Mouse (Mus musculus) forebrain, embryonic 16.5 days (tissue): ENCODE measurements around the gene Glt6d1. TPM values are rescaled to one million over a fixed set of nuclear protein-coding genes. Genes with fewer than 3 reads are reported as not detected.

ENCODE experiments used
- ATAC-seq: fragments of 200-750 bp; cut with Nextera tagmentation; 2 replicates; pipeline ENCODE4 v1.8.0; 2017; ENCODE audit warnings: mild to moderate bottlenecking, moderate library complexity
- H3K27ac ChIP-seq: fragments of 300-500 bp; sonication (generic); 2 replicates; pipeline ENCODE4 v1.5.1; 2014; ENCODE audit warnings: low read length, control low read depth
- H3K27me3 ChIP-seq: fragments of 300-500 bp; sonication (generic); replicated peaks from 2 replicates; pipeline ENCODE4 v1.6.1; 2014; ENCODE audit warnings: low read length; ENCODE audit not compliant: control insufficient read depth, insufficient read depth
- H3K36me3 ChIP-seq: fragments of 300-500 bp; sonication (generic); 2 replicates; pipeline ENCODE4 v1.6.1; 2014; ENCODE audit not compliant: control insufficient read depth, insufficient read depth
- H3K4me1 ChIP-seq: fragments of 300-500 bp; sonication (generic); replicated peaks from 2 replicates; pipeline ENCODE4 v1.6.1; 2014; ENCODE audit warnings: low read length; ENCODE audit not compliant: control insufficient read depth, insufficient read depth
- H3K4me2 ChIP-seq: fragments of 300-500 bp; sonication (generic); 2 replicates; pipeline ENCODE4 v1.6.1; 2014; ENCODE audit warnings: mild to moderate bottlenecking, low read length, control low read depth
- H3K4me3 ChIP-seq: fragments of 300-500 bp; sonication (generic); replicated peaks from 2 replicates; pipeline ENCODE4 v1.5.1; 2014; ENCODE audit warnings: mild to moderate bottlenecking, low read length, control low read depth
- H3K9ac ChIP-seq: fragments of 300-500 bp; sonication (generic); replicated peaks from 2 replicates; pipeline ENCODE4 v1.6.1; 2014; ENCODE audit warnings: low read depth, low read length, control low read depth
- H3K9me3 ChIP-seq: fragments of 300-500 bp; sonication (generic); 2 replicates; pipeline ENCODE4 v1.6.1; 2016; ENCODE audit warnings: low read length; ENCODE audit not compliant: control insufficient read depth
- WGBS: fragments of 180-500 bp; shearing (Covaris S2); extraction: QIAGEN DNeasy Blood & Tissue Kit; methylation state at CpG from one replicate; pipeline ENCODE4 v1.1.7; 2014; 5-methylcytosine and 5-hydroxymethylcytosine counted together
- polyA plus RNA-seq: library from polyadenylated mRNA; unstranded; fragments of >200 nt; fragmentation: Nextera tagmentation; extraction: Ambion mirVana; gene quantifications from 2 replicates; pipeline ENCODE4 v1.2.1, GENCODE M21; 2015

Glt6d1 gene
- polyA plus RNA-seq, 1 experiment from 2014 or later: not detected

- WGBS: 6% methylated on average over 4 of the region's 4 CpGs
Observed at GRCm38 (mm10) chr2:25850330-25850729, 34.7 kb upstream of the Glt6d1 start.

DNA sequence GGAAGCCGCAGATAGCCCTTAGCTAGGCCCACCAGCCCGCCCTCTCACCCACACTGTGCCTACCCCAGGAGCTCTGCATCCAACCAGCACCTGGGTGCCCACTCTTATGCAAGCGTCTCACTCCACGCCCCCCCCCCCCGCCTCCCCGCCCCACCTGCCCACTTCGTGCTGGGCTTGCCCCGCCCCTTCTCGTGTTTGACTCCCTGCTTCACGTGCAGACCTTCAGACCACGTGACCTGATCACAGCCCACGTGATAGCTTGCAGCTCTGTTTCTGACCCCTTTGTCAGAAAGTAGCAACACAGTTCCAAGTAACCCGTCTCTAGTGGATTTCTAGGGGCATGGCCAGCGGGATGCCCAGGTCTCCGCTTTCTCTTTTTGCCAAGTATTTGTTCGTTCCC lies 31.6 kb upstream of the Glt6d1 start, which contains the start of gene Sohlh1:
Sohlh1 (minus strand) TSS at position 23 of the 400 bp plus-strand sequence.
- no peak within 1 kb of the TSS for H3K4me2 ChIP-seq
- no peak for ATAC-seq
- 82% methylated on average over 12 of the region's 16 CpGs for WGBS
- no peak within 1 kb of the TSS for H3K27ac ChIP-seq
- no peak within 1 kb of the TSS for H3K4me3 ChIP-seq
- H3K9me3 ChIP-seq: no peaks in the 10 kb centered on the region
- H3K9ac ChIP-seq: no peak within 1 kb of the TSS
- H3K4me1 ChIP-seq: peaks cover 5% of the 10 kb centered on the region
- H3K36me3 ChIP-seq: no peaks in the 10 kb centered on the region
- no peaks in the 10 kb centered on the region for H3K27me3 ChIP-seq

More at GRCm38 (mm10) chr2:25850330-25850729, 34.7 kb upstream of the Glt6d1 start:
- Histone ChIP-seq H3K27me3 (no peaks in the 10 kb centered on the region), H3K27ac (no peak overlapping the region), H3K9ac (no peak overlapping the region), H3K36me3 (no peaks in the 10 kb centered on the region), H3K9me3 (no peaks in the 10 kb centered on the region), H3K4me2 (no peak overlapping the region), H3K4me3 (no peak overlapping the region), H3K4me1 (no peaks in the 10 kb centered on the region)
- ATAC-seq: no peak

DNA sequence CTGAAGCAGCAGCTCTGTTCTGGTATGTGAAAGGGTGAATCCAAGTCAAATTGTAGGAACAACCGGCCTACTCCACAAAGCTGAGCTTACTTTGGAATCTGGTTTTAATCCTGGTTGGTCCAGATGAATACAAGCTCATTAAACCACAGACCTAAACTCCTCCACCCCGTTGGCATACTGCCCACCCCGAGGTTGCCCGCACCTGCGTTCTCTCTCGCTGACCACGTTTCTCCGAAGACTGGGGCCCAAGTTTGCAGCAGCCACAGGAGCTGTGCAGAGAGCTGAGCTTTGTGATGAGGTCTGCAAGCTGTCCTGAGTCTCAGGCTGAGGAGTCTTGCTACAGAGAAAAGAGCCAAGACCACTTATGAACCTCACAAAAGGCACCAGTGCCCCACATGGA lies 30.9 kb upstream of the Glt6d1 start:
- no peak overlapping the region for H3K4me2 ChIP-seq
- 55% methylated on average over 8 of the region's 8 CpGs for WGBS
- no peaks in the 10 kb centered on the region for H3K36me3 ChIP-seq
- H3K27ac ChIP-seq: no peak overlapping the region
- peaks cover 5% of the 10 kb centered on the region for H3K4me1 ChIP-seq
- no peaks in the 10 kb centered on the region for H3K9me3 ChIP-seq
- ATAC-seq: no peak
- no peak overlapping the region for H3K4me3 ChIP-seq
- H3K27me3 ChIP-seq: no peaks in the 10 kb centered on the region
- no peak overlapping the region for H3K9ac ChIP-seq

DNA sequence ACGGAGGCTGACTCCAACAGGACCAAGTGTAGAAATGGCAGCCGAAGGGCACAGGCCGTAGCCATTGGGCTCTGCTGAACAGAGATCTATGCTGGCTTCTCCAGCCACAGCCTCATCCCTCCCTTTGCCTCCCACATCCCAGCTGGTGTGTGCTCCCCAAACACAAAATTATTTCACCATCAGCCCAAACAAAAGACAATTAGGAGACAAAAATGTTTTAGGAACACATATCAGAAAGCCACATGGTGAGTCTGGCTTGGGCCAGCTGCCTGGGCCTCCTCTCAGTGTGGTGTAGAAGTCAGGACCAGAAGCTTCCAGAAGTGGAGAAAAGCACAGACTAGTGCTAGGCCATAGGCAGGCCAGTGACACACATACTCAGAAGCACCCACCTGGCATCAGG lies 28.4 kb upstream of the Glt6d1 start:
- H3K27me3 ChIP-seq: no peaks in the 10 kb centered on the region
- H3K9ac ChIP-seq: no peak overlapping the region
- H3K4me1 ChIP-seq: peaks cover 5% of the 10 kb centered on the region
- 95% methylated on average over 3 of the region's 3 CpGs for WGBS
- H3K4me2 ChIP-seq: no peak overlapping the region
- no peaks in the 10 kb centered on the region for H3K36me3 ChIP-seq
- H3K27ac ChIP-seq: no peak overlapping the region
- H3K9me3 ChIP-seq: no peaks in the 10 kb centered on the region
- ATAC-seq: no peak
- H3K4me3 ChIP-seq: no peak overlapping the region

DNA sequence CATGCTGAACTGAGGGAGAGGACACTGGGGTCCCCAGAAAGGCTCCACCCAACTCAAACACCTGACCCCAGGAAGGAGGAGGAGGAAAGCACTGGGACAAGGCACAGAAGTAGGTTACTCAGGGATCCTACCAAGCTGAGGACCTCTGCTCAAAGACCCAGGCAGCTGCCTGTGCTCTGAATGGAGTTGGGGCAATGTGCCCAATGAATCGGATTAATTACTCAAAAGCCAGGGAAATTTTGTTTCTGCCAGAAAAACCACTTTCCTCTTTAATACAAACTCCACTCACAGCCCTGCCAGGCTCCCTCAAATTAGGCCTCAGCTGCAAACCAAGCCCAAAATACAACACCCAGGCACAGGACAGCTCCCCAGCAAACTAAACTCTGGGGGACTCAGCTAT lies 27.1 kb upstream of the Glt6d1 start:
- 7% methylated on average over 1 of the region's 1 CpGs for WGBS
- H3K9me3 ChIP-seq: no peaks in the 10 kb centered on the region
- H3K9ac ChIP-seq: peak overlapping the region; percentile 9; the same call in 1 of the 2 replicates
- H3K27ac ChIP-seq: no peak overlapping the region
- H3K4me1 ChIP-seq: peaks cover 5% of the 10 kb centered on the region
- no peak overlapping the region for H3K4me3 ChIP-seq
- ATAC-seq: peak; percentile 43; the same call in 1 of the 2 replicates
- no peak overlapping the region for H3K4me2 ChIP-seq
- no peaks in the 10 kb centered on the region for H3K27me3 ChIP-seq
- no peaks in the 10 kb centered on the region for H3K36me3 ChIP-seq

DNA sequence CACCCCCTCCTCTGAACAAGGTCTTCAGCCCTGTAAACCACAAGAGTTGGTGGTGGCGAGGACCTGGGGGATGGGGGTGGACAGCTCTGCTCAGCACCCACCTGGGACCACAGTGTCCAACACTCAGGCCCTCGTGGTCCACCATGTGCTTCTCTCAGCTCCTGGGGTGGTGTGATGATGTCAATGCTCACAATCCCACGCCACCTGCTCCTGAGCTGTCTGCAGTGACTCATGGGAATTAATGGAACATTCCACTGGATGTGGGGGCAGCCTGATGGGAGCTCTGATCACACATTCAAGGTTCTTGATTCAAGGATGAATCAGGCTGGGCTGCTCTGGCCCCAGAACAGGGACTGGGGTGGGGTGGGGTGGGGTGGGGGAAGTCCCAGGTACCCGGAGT lies 26.5 kb upstream of the Glt6d1 start:
- Histone ChIP-seq H3K4me2 (no peak overlapping the region), H3K4me1 (peaks cover 5% of the 10 kb centered on the region)
- no peak for ATAC-seq

DNA sequence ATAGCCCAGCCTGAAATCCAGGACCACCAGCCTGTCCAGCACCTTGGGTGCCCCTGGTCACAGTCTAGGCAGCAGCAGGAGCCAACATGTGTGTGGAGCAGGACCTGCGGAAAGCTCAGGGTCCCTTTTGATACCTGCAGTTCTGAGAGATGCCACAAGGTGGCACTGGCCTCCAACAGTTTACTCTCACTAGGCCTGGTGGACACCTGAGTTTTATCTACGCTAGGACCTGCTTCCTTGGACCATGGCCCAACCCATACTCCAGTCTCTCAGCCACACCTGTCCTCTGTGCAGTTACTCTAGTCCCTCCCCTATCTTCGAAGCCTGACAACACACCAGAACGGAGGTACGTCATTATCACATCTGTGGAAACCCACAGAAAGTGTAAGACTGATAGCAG lies 20.6 kb upstream of the Glt6d1 start:
- 0 out of 2 replicates have a peak, but pooled peaks cover 2% of the 10 kb centered on the region for H3K27me3 ChIP-seq
- H3K27ac ChIP-seq: no peak overlapping the region
- peak; percentile 52 for ATAC-seq
- no peak overlapping the region for H3K4me2 ChIP-seq
- H3K9me3 ChIP-seq: no peaks in the 10 kb centered on the region
- H3K9ac ChIP-seq: no peak overlapping the region
- H3K36me3 ChIP-seq: no peaks in the 10 kb centered on the region
- 48% methylated on average over 5 of the region's 5 CpGs for WGBS
- H3K4me3 ChIP-seq: no peak overlapping the region
- no peaks in the 10 kb centered on the region for H3K4me1 ChIP-seq

More for the DNA sequence above, 26.5 kb upstream of the Glt6d1 start:
- Histone ChIP-seq H3K9me3 (no peaks in the 10 kb centered on the region), H3K4me3 (no peak overlapping the region), H3K27me3 (no peaks in the 10 kb centered on the region), H3K27ac (no peak overlapping the region), H3K36me3 (no peaks in the 10 kb centered on the region), H3K9ac (no peak overlapping the region)
- 65% methylated on average over 4 of the region's 4 CpGs for WGBS

GRCm38 (mm10) chr2:25830786-25831185 lies 15.1 kb upstream of the Glt6d1 start:
- Histone ChIP-seq H3K36me3 (no peaks in the 10 kb centered on the region), H3K9me3 (no peaks in the 10 kb centered on the region), H3K27ac (no peak overlapping the region), H3K4me1 (no peaks in the 10 kb centered on the region), H3K4me3 (no peak overlapping the region), H3K4me2 (no peak overlapping the region), H3K9ac (no peak overlapping the region), H3K27me3 (0 out of 2 replicates have a peak, but pooled peaks cover 2% of the 10 kb centered on the region)
- ATAC-seq: no peak
- 57% methylated on average over 3 of the region's 3 CpGs for WGBS

DNA sequence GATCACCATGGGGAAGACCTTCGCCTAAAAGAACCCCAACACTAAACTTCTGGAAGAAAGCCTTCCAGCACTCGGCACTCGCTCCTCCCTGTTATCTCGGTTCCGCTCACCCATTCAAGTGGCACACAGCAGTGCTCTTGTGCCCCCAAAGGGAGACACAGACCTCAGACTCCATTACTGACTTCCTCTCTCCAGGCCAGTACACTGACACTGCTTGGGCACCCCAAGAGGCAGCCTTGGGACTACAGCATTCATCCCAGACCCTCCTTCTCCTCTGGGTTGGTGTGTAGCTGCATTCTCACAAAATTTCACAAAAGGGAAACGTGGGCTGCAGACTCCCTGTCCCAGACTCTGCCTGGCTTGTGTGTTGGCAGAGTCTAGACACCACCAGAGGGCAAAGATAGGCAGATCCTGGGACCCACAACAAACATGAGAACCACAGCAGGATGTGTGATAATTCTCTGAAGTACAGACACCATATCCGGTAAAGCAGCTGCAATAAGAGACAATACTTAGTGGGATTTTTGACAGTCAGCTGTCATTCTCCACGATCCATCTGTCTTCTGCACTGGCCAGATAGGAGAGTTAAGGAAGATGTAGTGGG lies 12.8 kb upstream of the Glt6d1 start:
- no peak overlapping the region for H3K4me3 ChIP-seq
- H3K27ac ChIP-seq: no peak overlapping the region
- H3K4me2 ChIP-seq: no peak overlapping the region
- ATAC-seq: no peak
- H3K9me3 ChIP-seq: no peaks in the 10 kb centered on the region
- no peak overlapping the region for H3K9ac ChIP-seq
- WGBS: 72% methylated on average over 8 of the region's 8 CpGs
- H3K4me1 ChIP-seq: no peaks in the 10 kb centered on the region
- no peaks in the 10 kb centered on the region for H3K27me3 ChIP-seq
- no peaks in the 10 kb centered on the region for H3K36me3 ChIP-seq

GRCm38 (mm10) chr2:25824751-25825150 lies 9.1 kb upstream of the Glt6d1 start:
- Histone ChIP-seq H3K9ac (no peak overlapping the region), H3K4me1 (no peaks in the 10 kb centered on the region), H3K36me3 (no peaks in the 10 kb centered on the region), H3K27ac (no peak overlapping the region), H3K9me3 (0 out of 2 replicates have a peak, but pooled peaks cover 2% of the 10 kb centered on the region), H3K27me3 (no peaks in the 10 kb centered on the region), H3K4me2 (no peak overlapping the region), H3K4me3 (no peak overlapping the region)
- WGBS: 90% methylated on average over 3 of the region's 3 CpGs
- no peak for ATAC-seq
